Mouse (Mus musculus): ENCODE data around the gene Mcpt4. TPM values are rescaled to one million over a fixed set of nuclear protein-coding genes. Genes with fewer than 3 reads are reported as not detected.
"Not testable (repeated sequence)": the region's sequence is repeated elsewhere in the genome, so short reads cannot be mapped to it uniquely, and the experiment has no call there.

Mcpt4 gene
- polyA plus RNA-seq, 1 experiment from 2014 or later: not detected

DNA sequence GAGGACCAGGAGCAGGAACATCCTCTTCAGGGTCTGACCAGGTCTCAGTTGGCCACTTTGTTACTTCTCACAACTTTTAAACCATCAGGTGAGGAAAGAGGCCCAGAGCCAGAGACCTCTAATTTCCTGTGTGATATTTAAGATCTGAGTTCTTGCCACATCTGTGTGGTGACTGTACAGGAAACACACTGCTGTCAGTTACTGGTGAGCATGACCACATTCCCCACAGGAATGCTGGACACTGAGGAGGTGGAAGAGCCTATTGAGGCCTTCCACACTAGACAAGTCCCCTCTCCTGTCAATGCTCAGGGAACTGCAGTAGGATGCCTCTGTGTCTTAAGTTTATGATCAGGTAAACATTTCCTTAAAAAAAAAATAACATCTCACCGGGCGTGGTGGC is 23.1 kb upstream of the Mcpt4 start, which contains the start of gene Mcpt8:
Gene Mcpt8 (minus strand): TSS at position 107 of the 400 bp plus-strand sequence.
- WGBS (ENCODE audit: insufficient replicate concordance): 92% methylated on average over 2 of the region's 2 CpGs
- H3K4me3 ChIP-seq (ENCODE audit: low read depth, low read length): no peak within 1 kb of the TSS
- H3K9ac ChIP-seq (ENCODE audit: low read depth, low read length): no peak within 1 kb of the TSS
- ATAC-seq (ENCODE audit: low read depth): no peak
- no peaks in the 10 kb centered on the region for H3K27me3 ChIP-seq (ENCODE audit: control insufficient read depth, insufficient read depth, low read depth, low read length)
- no peak within 1 kb of the TSS for H3K27ac ChIP-seq (ENCODE audit: low read length)
- H3K36me3 ChIP-seq (ENCODE audit: control insufficient read depth, insufficient read depth): no peaks in the 10 kb centered on the region
- no peaks in the 10 kb centered on the region for H3K9me3 ChIP-seq (replicated peaks; ENCODE audit: control insufficient read depth, low read length)
- H3K4me1 ChIP-seq (ENCODE audit: control insufficient read depth, low read depth, low read length): no peaks in the 10 kb centered on the region
- no peak within 1 kb of the TSS for H3K4me2 ChIP-seq (ENCODE audit: low read depth, low read length)

DNA sequence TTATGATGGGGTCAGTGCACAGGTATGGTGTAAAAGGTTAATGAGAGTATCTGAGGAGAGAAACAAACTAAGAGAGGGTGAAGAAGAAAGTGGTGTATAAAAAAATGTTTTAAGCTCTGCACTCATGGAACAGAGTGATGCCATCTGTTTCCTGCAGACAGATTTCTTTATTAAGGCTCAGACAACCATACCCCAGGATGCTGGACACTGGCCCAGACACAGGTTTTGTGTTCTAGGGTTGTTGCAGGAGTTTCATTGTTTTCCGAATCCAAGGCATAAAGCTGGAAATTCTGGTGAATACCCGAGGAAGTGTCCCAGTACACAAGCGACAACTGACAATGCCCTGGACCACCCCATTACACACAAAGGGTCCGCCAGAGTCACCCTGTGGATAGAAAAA is 19.9 kb upstream of the Mcpt4 start:
- 55% methylated on average over 4 of the region's 4 CpGs for WGBS (ENCODE audit: insufficient replicate concordance)
- H3K36me3 ChIP-seq (ENCODE audit: control insufficient read depth, insufficient read depth): no peaks in the 10 kb centered on the region
- no peaks in the 10 kb centered on the region for H3K4me1 ChIP-seq (ENCODE audit: control insufficient read depth, low read depth, low read length)
- H3K27me3 ChIP-seq (ENCODE audit: control insufficient read depth, insufficient read depth, low read depth, low read length): no peaks in the 10 kb centered on the region
- no peak overlapping the region for H3K27ac ChIP-seq (ENCODE audit: low read length)
- H3K9me3 ChIP-seq (replicated peaks; ENCODE audit: control insufficient read depth, low read length): no peaks in the 10 kb centered on the region
- H3K4me2 ChIP-seq (ENCODE audit: low read depth, low read length): no peak overlapping the region
- ATAC-seq (ENCODE audit: low read depth): no peak
- H3K4me3 ChIP-seq (ENCODE audit: low read depth, low read length): no peak overlapping the region
- H3K9ac ChIP-seq (ENCODE audit: low read depth, low read length): no peak overlapping the region

- WGBS (ENCODE audit: insufficient replicate concordance): 31% methylated on average over 4 of the region's 4 CpGs
- Histone ChIP-seq H3K9me3 (replicated peaks; ENCODE audit: control insufficient read depth, low read length) (no peaks in the 10 kb centered on the region), H3K4me3 (ENCODE audit: low read depth, low read length) (no peak overlapping the region), H3K27me3 (ENCODE audit: control insufficient read depth, insufficient read depth, low read depth, low read length) (no peaks in the 10 kb centered on the region), H3K9ac (ENCODE audit: low read depth, low read length) (no peak overlapping the region), H3K27ac (ENCODE audit: low read length) (no peak overlapping the region), H3K36me3 (ENCODE audit: control insufficient read depth, insufficient read depth) (no peaks in the 10 kb centered on the region), H3K4me1 (ENCODE audit: control insufficient read depth, low read depth, low read length) (no peaks in the 10 kb centered on the region), H3K4me2 (ENCODE audit: low read depth, low read length) (no peak overlapping the region)
- ATAC-seq (ENCODE audit: low read depth): no peak
Measured at GRCm38 (mm10) chr14:56057722-56058121, 4.4 kb downstream of the Mcpt4 start.

DNA sequence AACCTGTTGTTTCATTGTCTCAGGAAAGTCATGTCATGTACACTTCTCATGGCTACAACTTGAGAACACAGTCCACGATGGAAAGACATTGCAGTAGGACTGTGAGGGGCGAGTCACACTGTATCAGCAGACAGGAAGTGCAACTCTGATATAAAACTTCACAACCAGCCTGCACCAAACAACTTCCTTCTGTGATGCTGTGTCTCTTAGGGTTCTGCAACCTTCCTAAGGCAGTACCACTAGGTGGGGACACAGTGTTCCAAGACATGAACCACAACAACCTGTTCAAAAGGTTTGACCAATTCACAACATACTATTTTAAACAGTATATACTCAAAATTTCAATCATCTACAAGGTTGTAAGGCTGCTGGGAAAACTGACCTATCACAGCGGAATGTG is 6.7 kb downstream of the Mcpt4 start:
- Histone ChIP-seq H3K4me1 (ENCODE audit: control insufficient read depth, low read depth, low read length) (no peaks in the 10 kb centered on the region), H3K4me2 (ENCODE audit: low read depth, low read length) (no peak overlapping the region), H3K9me3 (replicated peaks; ENCODE audit: control insufficient read depth, low read length) (no peaks in the 10 kb centered on the region), H3K36me3 (ENCODE audit: control insufficient read depth, insufficient read depth) (no peaks in the 10 kb centered on the region), H3K27ac (ENCODE audit: low read length) (no peak overlapping the region), H3K4me3 (ENCODE audit: low read depth, low read length) (no peak overlapping the region), H3K9ac (ENCODE audit: low read depth, low read length) (no peak overlapping the region), H3K27me3 (ENCODE audit: control insufficient read depth, insufficient read depth, low read depth, low read length) (no peaks in the 10 kb centered on the region)
- 43% methylated on average over 3 of the region's 3 CpGs for WGBS (ENCODE audit: insufficient replicate concordance)
- no peak for ATAC-seq (ENCODE audit: low read depth)

DNA sequence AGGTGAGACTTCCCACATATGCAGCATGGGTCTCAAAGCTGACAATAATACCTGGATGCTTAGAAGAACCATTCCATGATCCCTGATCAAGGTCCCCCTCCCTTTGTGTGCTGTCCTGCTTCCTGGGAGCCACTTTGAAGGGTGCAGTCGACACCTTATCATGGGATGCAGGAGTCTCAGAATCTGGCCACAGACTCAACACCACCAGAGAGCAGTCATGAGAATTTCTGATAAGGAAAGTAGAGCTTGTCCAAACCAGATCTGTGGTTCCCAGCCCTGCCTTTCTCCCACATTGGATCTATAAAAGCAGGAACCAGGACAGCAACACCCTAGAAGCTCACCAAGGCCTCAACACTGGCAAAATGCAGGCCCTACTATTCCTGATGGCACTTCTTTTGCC is 20.3 kb downstream of the Mcpt4 start, which contains the start of gene Mcpt2:
Gene Mcpt2 (plus strand): TSS at position 250 of the 400 bp plus-strand sequence.
- not testable (repeated sequence) for H3K9ac ChIP-seq (ENCODE audit: low read depth, low read length); H3K4me2 ChIP-seq (ENCODE audit: low read depth, low read length); H3K9me3 ChIP-seq (replicated peaks; ENCODE audit: control insufficient read depth, low read length); H3K4me3 ChIP-seq (ENCODE audit: low read depth, low read length); H3K27me3 ChIP-seq (ENCODE audit: control insufficient read depth, insufficient read depth, low read depth, low read length); H3K36me3 ChIP-seq (ENCODE audit: control insufficient read depth, insufficient read depth); H3K27ac ChIP-seq (ENCODE audit: low read length); H3K4me1 ChIP-seq (ENCODE audit: control insufficient read depth, low read depth, low read length)
- peak; percentile 61 for ATAC-seq (ENCODE audit: low read depth)
- 11% methylated on average over 1 of the region's 1 CpGs for whole genome bisulfite sequencing (ENCODE audit: insufficient replicate concordance)

DNA sequence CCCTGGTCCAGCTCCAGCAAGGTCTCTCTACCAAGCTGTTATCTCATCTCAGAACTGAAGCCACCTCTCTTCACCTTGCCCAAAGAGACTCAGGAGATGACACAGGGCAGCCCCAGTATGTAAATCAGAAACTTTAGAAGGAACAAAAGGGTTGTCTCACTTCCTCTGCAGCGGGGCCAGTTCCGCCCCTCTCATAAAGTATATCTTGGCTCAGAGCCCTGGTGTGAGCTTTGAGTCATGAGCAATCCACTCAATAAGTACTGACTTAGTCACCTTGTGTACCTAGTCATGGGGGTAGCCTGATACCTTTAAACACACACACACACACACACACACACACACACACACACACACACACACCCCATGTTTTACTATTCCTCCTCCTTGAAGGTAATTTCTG is 27.7 kb downstream of the Mcpt4 start:
- H3K36me3 ChIP-seq (ENCODE audit: control insufficient read depth, insufficient read depth): no peaks in the 10 kb centered on the region
- no peak for ATAC-seq (ENCODE audit: low read depth)
- H3K9me3 ChIP-seq (replicated peaks; ENCODE audit: control insufficient read depth, low read length): no peaks in the 10 kb centered on the region
- no peaks in the 10 kb centered on the region for H3K4me1 ChIP-seq (ENCODE audit: control insufficient read depth, low read depth, low read length)
- H3K4me3 ChIP-seq (ENCODE audit: low read depth, low read length): no peak overlapping the region
- H3K4me2 ChIP-seq (ENCODE audit: low read depth, low read length): no peak overlapping the region
- WGBS (ENCODE audit: insufficient replicate concordance): 51% methylated on average over 2 of the region's 2 CpGs
- H3K27ac ChIP-seq (ENCODE audit: low read length): no peak overlapping the region
- no peaks in the 10 kb centered on the region for H3K27me3 ChIP-seq (ENCODE audit: control insufficient read depth, insufficient read depth, low read depth, low read length)
- H3K9ac ChIP-seq (ENCODE audit: low read depth, low read length): no peak overlapping the region

DNA sequence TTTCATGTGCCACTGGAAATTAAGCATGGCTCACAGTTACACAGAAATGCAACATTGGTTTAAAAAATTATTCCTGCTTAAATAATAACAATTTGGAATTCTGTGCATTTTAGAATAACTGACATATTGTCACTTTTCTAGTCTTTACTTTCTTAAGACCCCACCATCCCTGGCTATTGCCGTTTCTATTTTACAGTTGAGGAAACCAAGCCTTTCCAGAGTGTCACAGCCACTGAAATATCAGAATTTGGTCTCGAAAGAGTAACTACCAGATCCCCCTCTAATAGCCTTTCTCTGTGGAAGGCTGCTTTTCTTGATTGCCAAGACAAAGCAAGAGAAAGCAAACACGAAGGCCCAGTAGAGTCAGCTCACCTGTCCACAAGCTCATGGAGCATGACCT is 31.7 kb downstream of the Mcpt4 start, which contains the start of gene Mcpt9:
Gene Mcpt9 (minus strand): TSS at position 101 of the 400 bp plus-strand sequence.
- not testable (repeated sequence) for H3K27me3 ChIP-seq (ENCODE audit: control insufficient read depth, insufficient read depth, low read depth, low read length); ATAC-seq (ENCODE audit: low read depth); H3K9ac ChIP-seq (ENCODE audit: low read depth, low read length); H3K4me1 ChIP-seq (ENCODE audit: control insufficient read depth, low read depth, low read length); H3K9me3 ChIP-seq (replicated peaks; ENCODE audit: control insufficient read depth, low read length); H3K27ac ChIP-seq (ENCODE audit: low read length); H3K4me3 ChIP-seq (ENCODE audit: low read depth, low read length); H3K4me2 ChIP-seq (ENCODE audit: low read depth, low read length); H3K36me3 ChIP-seq (ENCODE audit: control insufficient read depth, insufficient read depth)
- WGBS (ENCODE audit: insufficient replicate concordance): 50% methylated on average over 2 of the region's 3 CpGs

DNA sequence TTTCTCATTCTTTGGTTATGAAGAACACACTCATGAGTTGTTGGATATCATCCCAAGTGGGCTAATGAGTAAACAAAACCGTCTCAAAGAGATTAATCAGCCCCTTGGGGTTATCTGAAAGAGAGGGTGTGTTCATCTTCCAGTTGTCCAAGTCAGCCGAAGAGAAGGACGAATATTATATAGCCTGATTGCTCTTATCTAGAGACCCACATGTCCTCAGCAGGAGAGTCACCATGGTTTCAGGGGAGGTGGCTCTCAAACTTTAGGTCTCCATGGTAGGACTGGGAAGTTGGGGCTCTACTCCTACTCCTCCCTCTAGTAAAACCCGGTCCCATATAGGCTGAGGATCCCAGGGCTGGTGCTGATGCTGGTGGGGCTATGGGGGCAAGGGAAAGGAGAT is 40.8 kb downstream of the Mcpt4 start:
- not testable (repeated sequence) for H3K9ac ChIP-seq (ENCODE audit: low read depth, low read length); H3K9me3 ChIP-seq (replicated peaks; ENCODE audit: control insufficient read depth, low read length); H3K27me3 ChIP-seq (ENCODE audit: control insufficient read depth, insufficient read depth, low read depth, low read length); H3K4me3 ChIP-seq (ENCODE audit: low read depth, low read length); H3K36me3 ChIP-seq (ENCODE audit: control insufficient read depth, insufficient read depth)
- Histone ChIP-seq H3K27ac (ENCODE audit: low read length) (peak overlapping the region; percentile 50), H3K4me2 (ENCODE audit: low read depth, low read length) (peak overlapping the region; percentile 32), H3K4me1 (ENCODE audit: control insufficient read depth, low read depth, low read length) (peaks cover 11% of the 10 kb centered on the region)
- WGBS (ENCODE audit: insufficient replicate concordance): 25% methylated on average over 4 of the region's 4 CpGs
- peak; percentile 97 for ATAC-seq (ENCODE audit: low read depth)

DNA sequence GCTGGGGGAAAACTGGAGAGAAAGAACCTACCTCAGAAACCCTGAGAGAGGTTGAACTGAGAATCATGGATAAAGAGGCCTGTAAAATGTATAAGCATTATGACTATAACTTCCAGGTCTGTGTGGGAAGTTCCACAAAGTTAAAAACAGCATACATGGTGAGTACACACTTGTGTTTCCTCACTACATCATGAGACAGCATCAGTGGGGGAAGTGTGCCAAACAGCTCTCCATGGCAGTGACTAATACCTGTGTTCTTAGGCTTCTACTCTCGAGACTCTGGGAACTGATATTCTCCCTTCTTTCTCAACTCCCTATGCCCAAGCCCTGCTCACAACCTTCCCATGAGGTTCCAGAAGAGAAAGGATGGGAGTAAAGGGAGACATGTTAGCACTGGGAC is 42.7 kb downstream of the Mcpt4 start:
- H3K27ac ChIP-seq (ENCODE audit: low read length): no peak overlapping the region
- no peaks in the 10 kb centered on the region for H3K9me3 ChIP-seq (replicated peaks; ENCODE audit: control insufficient read depth, low read length)
- no peak for ATAC-seq (ENCODE audit: low read depth)
- H3K36me3 ChIP-seq (ENCODE audit: control insufficient read depth, insufficient read depth): no peaks in the 10 kb centered on the region
- H3K27me3 ChIP-seq (ENCODE audit: control insufficient read depth, insufficient read depth, low read depth, low read length): no peaks in the 10 kb centered on the region
- 40% methylated on average over 1 of the region's 1 CpGs for WGBS (ENCODE audit: insufficient replicate concordance)
- peaks cover 11% of the 10 kb centered on the region for H3K4me1 ChIP-seq (ENCODE audit: control insufficient read depth, low read depth, low read length)
- H3K4me2 ChIP-seq (ENCODE audit: low read depth, low read length): no peak overlapping the region
- H3K4me3 ChIP-seq (ENCODE audit: low read depth, low read length): no peak overlapping the region
- no peak overlapping the region for H3K9ac ChIP-seq (ENCODE audit: low read depth, low read length)

Data from liver, embryonic 16.5 days (tissue).